ENCODE assay signal across 15 mouse cellular contexts in the genomic region with DNA sequence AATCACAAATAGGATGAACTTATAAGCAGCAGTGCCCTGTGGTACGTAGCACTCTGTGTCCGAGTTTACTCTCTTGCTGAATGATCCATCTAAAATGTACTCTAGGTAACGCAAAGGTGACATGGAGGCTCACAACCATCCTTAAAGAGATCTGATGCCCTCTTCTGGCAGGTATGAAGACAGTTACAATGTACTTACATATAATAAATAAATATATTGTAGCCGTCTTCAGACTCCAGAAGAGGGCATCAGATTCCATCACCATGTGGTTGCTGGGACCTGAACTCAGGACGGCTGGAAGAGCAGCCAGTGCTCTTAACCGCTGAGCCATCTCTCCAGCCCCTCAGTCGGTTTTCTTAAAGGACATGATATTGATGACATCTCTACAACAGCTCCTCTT. TPM values are rescaled to one million over a fixed set of nuclear protein-coding genes. Genes with fewer than 3 reads are reported as not detected.
DNase-seq lines count a peak whose midpoint lies in the region; ATAC-seq and TF ChIP-seq lines count a peak whose summit lies in the region.
"Had no signal": no experiment of that assay in that cellular context is flagged by ENCODE, and none has a peak within 500 bp of the region (broad histone marks: within the 10 kb centered on the region; RNA-seq: fewer than 3 reads in every experiment).

No protein-coding gene starts in this region.

- H3K4me2 ChIP-seq in embryonic facial prominence, embryonic 14.5 days (ENCODE audit: low read depth, low read length): no peak overlapping the region
- no peak overlapping the region for H3K4me2 ChIP-seq in stomach, postnatal 0 days (replicated peaks; ENCODE audit: low read depth)

- H3K27ac ChIP-seq in embryonic facial prominence, embryonic 14.5 days (replicated peaks; ENCODE audit: low read depth, low read length): no peak overlapping the region
- no peak overlapping the region for H3K27ac ChIP-seq in embryonic facial prominence, embryonic 10.5 days (replicated peaks)
- no peak overlapping the region for H3K27ac ChIP-seq in layer of hippocampus, adult 2 months
- H3K27ac ChIP-seq in stomach, postnatal 0 days (replicated peaks): no peak overlapping the region
- H3K27ac ChIP-seq: hindbrain, embryonic 10.5 days had no signal

- WGBS in embryonic facial prominence, embryonic 14.5 days: 69% methylated on average over 7 of the region's 7 CpGs
- WGBS in embryonic facial prominence, embryonic 10.5 days: 71% methylated on average over 7 of the region's 7 CpGs
- WGBS in stomach, postnatal 0 days: 57% methylated on average over 7 of the region's 7 CpGs

- no peak for ATAC-seq in embryonic facial prominence, embryonic 14.5 days (ENCODE audit: low read depth)
- ATAC-seq in stomach, postnatal 0 days (ENCODE audit: low FRiP score, low TSS enrichment): no peak
- no peak for ATAC-seq in megakaryocyte, adult 5-6 weeks (ENCODE audit: poor library complexity, severe bottlenecking)

- TF ChIP-seq EP300 in stomach, postnatal 0 days (optimal IDR thresholded peaks at IDR 0.05): no peak

- no peak overlapping the region for H3K4me3 ChIP-seq in embryonic facial prominence, embryonic 14.5 days (ENCODE audit: low read depth, low read length)
- H3K4me3 ChIP-seq in embryonic facial prominence, embryonic 10.5 days: no peak overlapping the region
- no peak overlapping the region for H3K4me3 ChIP-seq in layer of hippocampus, adult 2 months
- no peak overlapping the region for H3K4me3 ChIP-seq in stomach, postnatal 0 days (ENCODE audit: low read depth, low read length)
- H3K4me3 ChIP-seq: hindbrain, embryonic 10.5 days had no signal

- H3K27me3 ChIP-seq in embryonic facial prominence, embryonic 14.5 days (replicated peaks; ENCODE audit: control insufficient read depth, insufficient read depth, low read length): no peaks in the 10 kb centered on the region
- H3K27me3 ChIP-seq in embryonic facial prominence, embryonic 10.5 days (replicated peaks; ENCODE audit: low read depth, poor library complexity, severe bottlenecking): no peaks in the 10 kb centered on the region
- H3K27me3 ChIP-seq in stomach, postnatal 0 days (ENCODE audit: control insufficient read depth, insufficient read depth, low read length): no peaks in the 10 kb centered on the region

- no peak overlapping the region for H3K9ac ChIP-seq in embryonic facial prominence, embryonic 14.5 days (ENCODE audit: low read depth, low read length)
- no peak overlapping the region for H3K9ac ChIP-seq in stomach, postnatal 0 days (ENCODE audit: low read length)

- peak; percentile 60 for TF ChIP-seq CTCF in layer of hippocampus, adult 2 months (conservative IDR thresholded peaks at IDR 0.05)
- TF ChIP-seq CTCF in stomach, postnatal 0 days (IDR thresholded peaks at IDR 0.05; ENCODE audit: low read depth): peak; percentile 76

- no peaks in the 10 kb centered on the region for H3K4me1 ChIP-seq in embryonic facial prominence, embryonic 14.5 days (ENCODE audit: control insufficient read depth, insufficient read depth, low read length)
- peaks cover 9% of the 10 kb centered on the region for H3K4me1 ChIP-seq in embryonic facial prominence, embryonic 10.5 days
- no peaks in the 10 kb centered on the region for H3K4me1 ChIP-seq in stomach, postnatal 0 days (replicated peaks; ENCODE audit: control insufficient read depth, insufficient read depth)

- 0 out of 2 replicates have a peak, but pooled peaks cover 5% of the 10 kb centered on the region for H3K36me3 ChIP-seq in embryonic facial prominence, embryonic 14.5 days (ENCODE audit: control insufficient read depth, insufficient read depth, low read length)
- no peaks in the 10 kb centered on the region for H3K36me3 ChIP-seq in embryonic facial prominence, embryonic 10.5 days (replicated peaks)
- H3K36me3 ChIP-seq in stomach, postnatal 0 days (ENCODE audit: control insufficient read depth, insufficient read depth, low read length): peaks cover 11% of the 10 kb centered on the region
- H3K36me3 ChIP-seq: hindbrain, embryonic 10.5 days had no signal

- peak; percentile 58 for DNase-seq in embryonic facial prominence, embryonic 14.5 days (ENCODE audit: low spot score)
- DNase-seq in embryonic facial prominence, embryonic 10.5 days (ENCODE audit: low spot score): no peak
- DNase-seq in layer of hippocampus, adult 2 months (ENCODE audit: low spot score in 2 of 2): no peak
- no peak for DNase-seq in layer of hippocampus, adult 18-20 months (ENCODE audit: low spot score in 2 of 2)
- DNase-seq in thymus, postnatal 14 days: peak; percentile 36
- DNase-seq in thymus, postnatal 36 days: no peak
- DNase-seq in stomach, postnatal 0 days (ENCODE audit: low spot score): no peak
- DNase-seq: cerebellum, adult 8-10 months; kidney, adult 9 months; lung, postnatal 4 days; spleen, adult 18-20 months had no signal

- H3K9me3 ChIP-seq in embryonic facial prominence, embryonic 14.5 days (ENCODE audit: control insufficient read depth, low read length): no peaks in the 10 kb centered on the region
- no peaks in the 10 kb centered on the region for H3K9me3 ChIP-seq in embryonic facial prominence, embryonic 10.5 days
- no peaks in the 10 kb centered on the region for H3K9me3 ChIP-seq in stomach, postnatal 0 days (ENCODE audit: control insufficient read depth, low read length)
- H3K9me3 ChIP-seq: hindbrain, embryonic 10.5 days had no signal

RNA-seq across cellular contexts. Expression of gene Ndrg2, which starts 9.3 kb away (rescaled TPM):
- 47.5 and 57.5 TPM in 2 replicates for polyA plus RNA-seq in embryonic facial prominence, embryonic 14.5 days (2014; fragmentation: Nextera tagmentation; extraction: Ambion mirVana)
- 15.4 and 16.6 TPM in 2 replicates for polyA plus RNA-seq in embryonic facial prominence, embryonic 10.5 days (2016; fragmentation: Nextera tagmentation; extraction: Ambion mirVana)
- 100 to 1,000 TPM; 894 to 934 TPM for total RNA-seq in layer of hippocampus, adult 2 months (2021)
- total RNA-seq in layer of hippocampus, adult 18-20 months (2021): 1,000 to 10,000 TPM in 1 of 2 experiments, 100 to 1,000 TPM in 1; 922 to 1,028 TPM
- 71.6 and 79.4 TPM in 2 replicates for polyA plus RNA-seq in stomach, postnatal 0 days (2015; fragmentation: Nextera tagmentation; extraction: Ambion mirVana)
- 0.36 and 1.5 TPM in 2 replicates for total RNA-seq in megakaryocyte, adult 5-6 weeks (2015)
- not detected in 2 replicates for total RNA-seq in megakaryocyte, adult 5-6 weeks (2017)

RNA-seq across cellular contexts. Expression of gene Slc39a2, which starts 12.0 kb away (rescaled TPM):
- 1.3 and 1.5 TPM in 2 replicates for polyA plus RNA-seq in embryonic facial prominence, embryonic 14.5 days (2014; fragmentation: Nextera tagmentation; extraction: Ambion mirVana)
- polyA plus RNA-seq in embryonic facial prominence, embryonic 10.5 days (2016; fragmentation: Nextera tagmentation; extraction: Ambion mirVana): 0.60 and 0.62 TPM in 2 replicates
- 10 to 100 TPM in 1 of 2 experiments, 1 to 10 TPM in 1; 8.2 to 10.1 TPM for total RNA-seq in layer of hippocampus, adult 2 months (2021)
- total RNA-seq in layer of hippocampus, adult 18-20 months (2021): 1 to 10 TPM; 6.7 to 8.0 TPM
- 1.1 and 1.4 TPM in 2 replicates for polyA plus RNA-seq in stomach, postnatal 0 days (2015; fragmentation: Nextera tagmentation; extraction: Ambion mirVana)
- total RNA-seq in megakaryocyte, adult 5-6 weeks (2015): 0.07 TPM in 1 of 2 replicates, not detected in the other
- total RNA-seq in megakaryocyte, adult 5-6 weeks (2017): 0.18 and 0.20 TPM in 2 replicates

RNA-seq across cellular contexts. Expression of gene Tppp2, which starts 13.5 kb away (rescaled TPM):
- polyA plus RNA-seq in embryonic facial prominence, embryonic 14.5 days (2014; fragmentation: Nextera tagmentation; extraction: Ambion mirVana): not detected in 2 replicates
- not detected in 2 replicates for polyA plus RNA-seq in embryonic facial prominence, embryonic 10.5 days (2016; fragmentation: Nextera tagmentation; extraction: Ambion mirVana)
- total RNA-seq in layer of hippocampus, adult 2 months (2021): not detected
- total RNA-seq in layer of hippocampus, adult 18-20 months (2021): not detected
- not detected in 2 replicates for polyA plus RNA-seq in stomach, postnatal 0 days (2015; fragmentation: Nextera tagmentation; extraction: Ambion mirVana)
- not detected in 2 replicates for total RNA-seq in megakaryocyte, adult 5-6 weeks (2015)
- not detected in 2 replicates for total RNA-seq in megakaryocyte, adult 5-6 weeks (2017)
- total RNA-seq: layer of hippocampus, postnatal 10 days had no signal
- polyA plus RNA-seq: hindbrain, embryonic 10.5 days; limb, embryonic 11.5 days had no signal

RNA-seq across cellular contexts. Expression of gene Rnase13, which starts 17.9 kb away (rescaled TPM):
- polyA plus RNA-seq in embryonic facial prominence, embryonic 14.5 days (2014; fragmentation: Nextera tagmentation; extraction: Ambion mirVana): not detected in 2 replicates
- not detected in 2 replicates for polyA plus RNA-seq in embryonic facial prominence, embryonic 10.5 days (2016; fragmentation: Nextera tagmentation; extraction: Ambion mirVana)
- total RNA-seq in layer of hippocampus, adult 2 months (2021): not detected
- total RNA-seq in layer of hippocampus, adult 18-20 months (2021): not detected
- polyA plus RNA-seq in stomach, postnatal 0 days (2015; fragmentation: Nextera tagmentation; extraction: Ambion mirVana): 0.07 TPM in 1 of 2 replicates, not detected in the other
- total RNA-seq in megakaryocyte, adult 5-6 weeks (2015): not detected in 2 replicates
- not detected in 2 replicates for total RNA-seq in megakaryocyte, adult 5-6 weeks (2017)
- total RNA-seq: layer of hippocampus, postnatal 10 days had no signal
- polyA plus RNA-seq: hindbrain, embryonic 10.5 days; limb, embryonic 11.5 days had no signal

RNA-seq across cellular contexts. Expression of gene Mettl17, which starts 20.1 kb away (rescaled TPM):
- 30.6 and 36.5 TPM in 2 replicates for polyA plus RNA-seq in embryonic facial prominence, embryonic 14.5 days (2014; fragmentation: Nextera tagmentation; extraction: Ambion mirVana)
- polyA plus RNA-seq in embryonic facial prominence, embryonic 10.5 days (2016; fragmentation: Nextera tagmentation; extraction: Ambion mirVana): 52.4 and 53.0 TPM in 2 replicates
- total RNA-seq in layer of hippocampus, adult 2 months (2021): 10 to 100 TPM; 31.6 to 40.5 TPM
- 10 to 100 TPM; 29.0 to 43.2 TPM for total RNA-seq in layer of hippocampus, adult 18-20 months (2021)
- polyA plus RNA-seq in stomach, postnatal 0 days (2015; fragmentation: Nextera tagmentation; extraction: Ambion mirVana): 22.7 and 24.0 TPM in 2 replicates
- 6.2 and 11.7 TPM in 2 replicates for total RNA-seq in megakaryocyte, adult 5-6 weeks (2015)
- 6.3 and 11.1 TPM in 2 replicates for total RNA-seq in megakaryocyte, adult 5-6 weeks (2017)

Comparison
In these comparisons a context has a peak if more than half of its experiments do, and no peak if none do; other contexts are left out.
1. DNase-seq: peak in embryonic facial prominence, embryonic 14.5 days (single experiment) and thymus, postnatal 14 days (single experiment); none in embryonic facial prominence, embryonic 10.5 days (single experiment), layer of hippocampus, adult 2 months (0 of 2), layer of hippocampus, adult 18-20 months (0 of 2), thymus, postnatal 36 days (0 of 2) and stomach, postnatal 0 days (single experiment).
2. RNA of gene Ndrg2, which starts 9.3 kb away (total RNA-seq): 922 to 1,028 TPM in layer of hippocampus, adult 18-20 months and 894 to 934 TPM in layer of hippocampus, adult 2 months; 0.36 to 1.5 TPM in megakaryocyte, adult 5-6 weeks; every median in the first group is over 100 times any median in the second.
3. RNA of gene Slc39a2, which starts 12.0 kb away (total RNA-seq): 8.2 to 10.1 TPM in layer of hippocampus, adult 2 months and 6.7 to 8.0 TPM in layer of hippocampus, adult 18-20 months; 0.07 to 0.20 TPM in megakaryocyte, adult 5-6 weeks; every median in the first group is over 4 times any median in the second.